Mouse (Mus musculus) monocyte, adult 2 months (primary cell): Measurements from ENCODE around the gene Ssr2.
A peak's percentile ranks its signal among the peaks of the same experiment; 100 is the strongest.
"Not testable (repeated sequence)": the region's sequence is repeated elsewhere in the genome, so short reads cannot be mapped to it uniquely, and the experiment has no call there.

Experiments used
- DNase-seq, 2 experiments: peaks; one replicate each; pipeline ENCODE4 v3.0.0; 2022; ENCODE audit warnings: low spot score in 2 of 2, low read depth in 1 of 2

Ssr2 gene

GRCm38 (mm10) chr3:88563966-88564365, 11.7 kb upstream of the Ssr2 start:
- no peak for DNase-seq

- DNase-seq = no peak
Measured at GRCm38 (mm10) chr3:88566116-88566515, 9.6 kb upstream of the Ssr2 start.

DNA sequence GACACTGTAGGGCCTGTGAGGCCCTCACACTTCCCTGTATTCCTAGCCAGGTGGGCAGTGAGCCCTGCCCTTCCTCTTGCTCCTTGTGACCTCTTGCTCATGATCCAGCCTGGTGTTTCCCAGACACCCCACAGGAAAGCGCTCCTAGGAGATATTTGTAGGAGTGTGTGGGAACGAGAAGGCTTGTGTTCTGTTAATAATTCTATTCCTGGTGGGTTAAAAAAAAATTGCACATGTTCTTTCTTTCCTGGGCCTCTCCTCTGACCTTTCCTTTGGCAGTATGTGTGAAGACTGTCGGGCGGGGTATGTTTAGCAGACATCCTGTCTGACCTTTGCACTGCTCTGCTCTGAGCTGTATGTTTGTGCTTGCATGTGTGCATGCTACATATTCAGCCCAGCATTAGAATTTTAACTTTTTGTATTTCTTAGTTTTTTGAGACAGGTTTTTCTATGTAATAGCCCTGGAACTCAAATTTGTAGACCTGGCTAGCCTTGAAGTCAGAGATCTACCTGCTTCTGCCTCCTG, 9.1 kb upstream of the Ssr2 start:
- no peak for DNase-seq

GRCm38 (mm10) chr3:88567892-88568291, 7.8 kb upstream of the Ssr2 start:
- DNase-seq = no peak

DNA sequence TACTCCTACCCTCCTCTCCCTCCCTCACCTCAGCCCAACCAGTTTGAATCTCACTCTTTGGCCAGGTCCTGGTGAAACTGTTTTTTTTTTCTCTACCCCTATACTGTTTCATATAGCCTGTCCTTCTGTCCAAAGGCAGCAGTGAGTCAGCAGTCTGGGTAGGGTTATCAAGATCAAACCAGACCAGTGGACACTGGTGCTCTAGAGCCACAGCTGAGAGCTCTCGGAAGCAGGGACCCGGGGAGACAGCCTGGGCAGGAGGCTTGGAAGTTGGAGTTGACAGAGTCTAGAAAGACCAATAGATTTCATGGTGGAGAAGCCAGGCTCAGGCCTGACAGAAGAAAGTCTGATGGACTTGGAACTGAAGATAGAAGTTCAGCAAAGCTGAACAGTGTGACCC, 7.1 kb upstream of the Ssr2 start:
- DNase-seq = no peak

- no peak for DNase-seq
Measured at GRCm38 (mm10) chr3:88569093-88569492, 6.6 kb upstream of the Ssr2 start.

DNA sequence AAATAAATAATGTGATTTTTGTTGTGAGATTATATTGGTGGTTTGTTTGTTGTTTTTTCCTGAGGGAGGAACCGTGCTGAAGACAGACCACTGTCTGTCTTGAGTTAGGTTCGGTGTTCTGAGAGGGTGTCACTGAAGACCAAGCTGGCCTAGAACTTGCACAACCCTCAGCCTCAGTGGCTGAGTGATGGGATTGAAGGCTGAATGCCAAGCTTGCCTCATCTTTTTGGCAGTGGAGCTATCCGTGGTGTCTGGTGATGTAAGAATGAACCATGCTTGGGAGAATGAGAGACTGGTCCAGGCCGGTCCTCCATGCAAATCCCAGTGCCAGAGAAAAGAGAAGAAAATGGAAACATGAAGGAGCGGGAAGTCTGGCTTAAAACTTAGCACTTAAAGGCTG, 6.0 kb upstream of the Ssr2 start:
- no peak for DNase-seq

- DNase-seq = no peak
Measured at GRCm38 (mm10) chr3:88570341-88570740, 5.3 kb upstream of the Ssr2 start.

- DNase-seq = no peak
Measured at GRCm38 (mm10) chr3:88571856-88572255, 3.8 kb upstream of the Ssr2 start.

GRCm38 (mm10) chr3:88572835-88573234, 2.8 kb upstream of the Ssr2 start:
- DNase-seq = no peak

DNA sequence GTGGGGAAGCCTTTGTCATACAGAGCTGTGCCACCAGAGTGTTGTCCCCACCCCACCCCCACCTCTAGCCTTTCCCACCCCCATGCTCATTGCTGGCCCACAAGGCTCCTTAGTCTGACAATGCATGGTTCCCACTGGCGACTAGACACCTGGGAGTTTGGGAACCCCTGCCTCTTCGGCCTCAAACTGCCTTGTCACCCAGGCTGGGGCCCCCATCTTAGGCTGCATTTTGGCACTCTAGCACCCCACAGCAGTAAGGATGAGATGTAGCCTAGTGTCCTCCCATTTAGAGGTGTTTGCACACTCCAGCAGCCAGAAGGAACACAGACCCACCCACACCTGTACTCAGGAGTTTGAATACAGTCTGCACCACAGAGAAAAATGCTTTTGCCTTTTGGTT, 1.9 kb upstream of the Ssr2 start:
- DNase-seq = no peak

DNA sequence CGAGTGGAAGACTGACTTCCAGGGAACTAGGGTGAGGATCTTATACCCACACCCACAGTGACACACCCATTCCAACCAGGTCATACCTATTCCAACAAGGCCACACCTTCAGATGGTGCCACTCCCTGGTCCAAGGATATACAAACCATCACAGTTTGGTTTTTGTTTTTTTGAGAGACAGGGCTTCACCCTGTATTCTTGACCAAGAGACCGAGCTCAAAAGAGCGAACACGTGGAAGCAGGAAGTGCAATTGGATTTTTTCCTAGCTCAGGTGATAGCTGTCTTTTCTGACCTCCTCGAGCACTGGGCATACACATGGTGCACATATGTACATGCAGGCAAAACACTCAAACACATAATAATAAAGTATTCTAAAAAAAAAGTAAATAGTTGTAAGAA, 2.2 kb downstream of the Ssr2 start:
- DNase-seq = not testable (repeated sequence)

GRCm38 (mm10) chr3:88578498-88579424, 3.1 kb downstream of the Ssr2 start:
- no peak for DNase-seq

GRCm38 (mm10) chr3:88579454-88580117, 3.9 kb downstream of the Ssr2 start:
- DNase-seq = peak in 1 of 2 experiments; percentile 37

DNA sequence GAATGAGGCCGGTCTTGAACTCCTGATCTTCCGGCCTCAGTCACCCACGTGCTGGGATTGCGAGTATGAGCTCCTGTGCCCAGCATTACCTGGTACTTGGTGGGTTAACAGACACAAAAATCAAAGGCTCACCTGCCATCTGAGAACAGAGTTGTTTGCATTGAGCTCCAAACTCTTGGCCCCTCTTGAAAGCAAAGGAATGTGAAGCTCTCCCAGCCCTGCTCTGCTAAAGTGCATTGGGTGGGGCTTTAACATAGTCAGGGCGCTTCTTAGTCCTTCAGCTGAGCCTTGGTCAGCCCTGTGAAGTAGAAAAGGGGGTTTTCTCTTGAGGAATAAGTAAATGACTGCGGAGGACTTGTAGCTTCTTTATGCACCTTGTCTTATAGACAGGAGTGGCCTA, 10.1 kb downstream of the Ssr2 start:
- no peak for DNase-seq

DNA sequence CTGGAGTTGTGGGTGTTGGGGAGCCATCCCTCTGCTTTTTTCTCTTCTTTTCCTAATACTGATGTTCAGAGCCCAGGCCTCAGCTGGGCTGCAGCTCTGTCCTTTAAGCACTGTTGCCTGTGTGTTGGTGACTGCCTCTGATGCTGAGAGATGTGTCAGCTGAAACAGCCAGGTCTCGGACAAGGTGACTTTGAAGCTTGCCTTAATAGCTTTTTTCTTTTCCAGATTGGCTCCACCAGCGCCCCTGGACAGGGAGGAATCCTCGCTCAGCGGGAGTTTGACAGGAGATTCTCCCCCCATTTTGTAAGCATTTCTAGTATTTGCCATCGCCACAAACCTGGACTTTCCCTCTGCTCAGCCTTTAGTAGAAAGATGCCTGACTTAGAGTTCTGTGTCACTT, 11.0 kb downstream of the Ssr2 start:
- DNase-seq = no peak

- DNase-seq = no peak
Measured at GRCm38 (mm10) chr3:88590246-88590645, 14.6 kb downstream of the Ssr2 start.

DNA sequence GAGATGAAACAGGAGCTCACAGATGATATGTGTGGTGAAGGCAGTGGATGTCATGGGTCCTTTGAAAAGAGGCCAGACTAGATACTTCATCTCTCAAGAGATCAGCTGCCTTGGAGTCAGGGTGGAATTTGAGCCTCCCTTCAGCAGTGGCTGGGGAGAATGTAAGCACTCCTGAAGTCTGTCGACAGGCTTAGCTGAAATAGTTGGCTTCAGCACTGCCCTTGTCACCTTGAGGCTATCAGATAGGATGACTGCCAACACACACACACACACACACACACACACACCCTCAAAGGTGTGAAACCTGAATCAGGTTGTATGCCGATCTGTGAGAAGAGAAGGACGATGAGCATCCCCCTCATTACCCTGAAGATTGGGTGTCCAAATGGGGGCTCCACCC, 15.4 kb downstream of the Ssr2 start:
- no peak for DNase-seq

DNA sequence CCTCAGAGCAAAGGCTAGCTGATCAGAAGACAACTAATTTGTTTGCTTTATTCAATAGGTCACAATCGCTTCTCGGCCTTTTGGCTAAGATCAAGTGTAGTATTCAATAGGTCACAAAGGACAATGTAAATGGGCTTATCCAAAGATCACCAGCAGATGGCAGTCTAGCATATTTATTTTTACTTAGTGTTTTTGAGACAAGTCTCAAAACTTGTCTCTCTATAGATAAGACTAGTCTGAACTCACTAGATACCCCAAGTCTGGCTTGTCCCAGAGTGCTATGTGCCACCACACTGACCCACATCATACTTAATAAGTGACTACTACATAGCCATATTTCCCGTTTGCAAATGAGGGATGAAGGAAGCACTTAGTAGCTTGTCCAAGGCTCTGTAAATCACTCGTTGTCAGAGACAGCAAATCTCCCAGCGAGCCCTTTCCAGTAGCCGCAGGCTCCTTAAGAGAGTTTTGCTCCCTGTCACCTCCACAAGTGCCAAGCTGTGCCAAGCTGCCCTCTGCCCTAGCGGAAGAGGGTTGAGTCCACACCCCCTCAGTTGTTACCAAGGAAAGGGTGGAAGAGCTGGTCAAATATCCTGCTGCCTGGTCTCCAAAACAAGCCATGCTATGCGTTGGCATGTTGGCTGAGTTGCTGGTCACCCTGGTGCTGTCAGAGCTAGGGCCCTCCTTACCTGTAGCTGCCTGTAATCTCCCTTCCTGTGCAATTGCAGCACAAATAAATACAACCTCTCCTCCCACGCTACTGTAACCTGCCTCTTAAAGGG, 16.5 kb downstream of the Ssr2 start:
- peak in 1 of 2 experiments; percentile 32 for DNase-seq

DNA sequence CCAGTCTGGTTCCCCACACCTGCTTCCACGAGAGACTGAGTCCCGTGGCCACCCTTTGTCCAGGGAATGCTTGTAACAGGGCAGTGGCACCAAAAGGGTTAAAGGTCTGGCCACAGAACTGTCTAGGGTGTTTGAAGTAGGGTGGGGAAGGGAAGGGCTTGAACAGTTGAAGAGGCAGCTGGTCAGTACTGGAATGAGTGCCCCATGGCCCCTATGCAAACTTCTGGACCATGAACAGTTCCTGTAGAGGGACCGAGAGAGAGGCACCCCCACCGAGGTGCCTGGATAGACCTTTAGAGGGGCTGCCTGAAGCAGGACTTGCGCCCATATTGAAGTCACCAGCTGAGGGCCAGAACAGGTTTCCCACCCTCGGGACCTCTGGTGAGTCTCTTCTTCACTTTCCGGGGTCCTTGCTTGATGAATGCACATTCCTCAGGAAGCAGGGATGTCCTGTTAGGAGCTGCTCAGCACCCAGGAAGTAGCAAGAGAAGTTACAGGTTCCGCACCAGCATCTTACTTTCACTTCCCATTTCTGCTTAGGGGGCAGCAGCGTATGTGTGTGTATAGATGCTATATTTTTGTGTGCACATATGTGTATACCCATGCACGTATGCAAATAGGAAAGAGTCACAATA, 17.4 kb downstream of the Ssr2 start:
- peak in 1 of 2 experiments; percentile 15 for DNase-seq
